Comparison of ENCODE assay signal across 29 mouse cellular contexts in genomic region chr14:57338666-57339065, GRCm38 (mm10). TPM values are rescaled to one million over a fixed set of nuclear protein-coding genes. Genes with fewer than 3 reads are reported as not detected.
DNase-seq lines count a peak whose midpoint lies in the region; ATAC-seq and TF ChIP-seq lines count a peak whose summit lies in the region.
"Had no signal": no experiment of that assay in that cellular context is flagged by ENCODE, and none has a peak within 500 bp of the region (broad histone marks: within the 10 kb centered on the region; RNA-seq: fewer than 3 reads in every experiment).

No protein-coding gene starts in this region.

- peak; percentile 81 for ATAC-seq in stomach, postnatal 0 days (ENCODE audit: low FRiP score, low TSS enrichment)
- ATAC-seq: forebrain, embryonic 16.5 days; hindbrain, postnatal 0 days; intestine, embryonic 15.5 days; liver, embryonic 12.5 days; liver, postnatal 0 days; Patski had no signal

- no peak overlapping the region for H3K9ac ChIP-seq in heart, adult 2 months (ENCODE audit: low read depth, low read length)
- no peak overlapping the region for H3K9ac ChIP-seq in stomach, postnatal 0 days (ENCODE audit: low read length)
- H3K9ac ChIP-seq: embryonic facial prominence, embryonic 13.5 days; heart, embryonic 15.5 days; intestine, embryonic 15.5 days; liver, embryonic 12.5 days; liver, postnatal 0 days had no signal

- intact Hi-C loops in heart, adult 2 months (cut with DNase I): no loop called here

- peaks cover 2% of the 10 kb centered on the region; the same call in 1 of the 2 replicates for H3K4me1 ChIP-seq in heart, adult 2 months (ENCODE audit: control insufficient read depth, insufficient read depth, low read length)
- no peaks in the 10 kb centered on the region for H3K4me1 ChIP-seq in stomach, postnatal 0 days (replicated peaks; ENCODE audit: control insufficient read depth, insufficient read depth)
- H3K4me1 ChIP-seq: embryonic facial prominence, embryonic 13.5 days; intestine, embryonic 15.5 days had no signal

- 70% methylated on average over 6 of the region's 6 CpGs for WGBS in heart, adult 2 months
- 26% methylated on average over 6 of the region's 6 CpGs for WGBS in stomach, postnatal 0 days

- TF ChIP-seq POLR2A in heart, adult 2 months (IDR thresholded peaks at IDR 0.05; ENCODE audit: insufficient read depth, low read depth, low read length): no peak

- H3K27me3 ChIP-seq in heart, adult 2 months (ENCODE audit: control insufficient read depth, insufficient read depth, low read length): no peaks in the 10 kb centered on the region
- no peaks in the 10 kb centered on the region for H3K27me3 ChIP-seq in stomach, postnatal 0 days (ENCODE audit: control insufficient read depth, insufficient read depth, low read length)
- H3K27me3 ChIP-seq: embryonic facial prominence, embryonic 13.5 days; heart, embryonic 15.5 days; intestine, embryonic 15.5 days; liver, embryonic 12.5 days; Patski had no signal

- no peak overlapping the region for H3K4me3 ChIP-seq in heart, adult 2 months
- no peak overlapping the region for H3K4me3 ChIP-seq in stomach, postnatal 0 days (ENCODE audit: low read depth, low read length)
- H3K4me3 ChIP-seq: embryonic facial prominence, embryonic 13.5 days; erythroblast, embryonic 14.5 days; gastrocnemius, adult 2 months; heart, embryonic 10.5 days; heart, embryonic 15.5 days; intestine, embryonic 15.5 days; layer of hippocampus, adult 2 months; liver, embryonic 12.5 days had no signal

- peak; percentile 67 for DNase-seq in heart, adult 11 months
- no peak for DNase-seq in heart, adult 2 months
- DNase-seq in urinary bladder, adult 18-20 months (ENCODE audit: low spot score in 2 of 2): peak; percentile 30 to 56
- DNase-seq in urinary bladder, adult 2 months (ENCODE audit: low spot score): no peak
- peak; percentile 64 for DNase-seq in stomach, postnatal 0 days (ENCODE audit: low spot score)
- no peak for DNase-seq in left cerebral cortex, adult 8-10 months (ENCODE audit: low spot score in 2 of 2)
- DNase-seq in testis, postnatal 10 days (ENCODE audit: low spot score): no peak
- DNase-seq: adrenal gland, postnatal 14 days; cerebellum, adult 11 months; kidney, adult 2 months; kidney, postnatal 36 days; left cerebral cortex, postnatal 4 days; liver, postnatal 0 days; midbrain, embryonic 14.5 days; right cerebral cortex, postnatal 14 days; thymus, adult 2 months; thymus, postnatal 4 days had no signal

- H3K36me3 ChIP-seq in heart, adult 2 months (ENCODE audit: control insufficient read depth, insufficient read depth, low read length): no peaks in the 10 kb centered on the region
- H3K36me3 ChIP-seq in stomach, postnatal 0 days (ENCODE audit: control insufficient read depth, insufficient read depth, low read length): no peaks in the 10 kb centered on the region
- H3K36me3 ChIP-seq: embryonic facial prominence, embryonic 13.5 days; heart, embryonic 10.5 days; heart, embryonic 15.5 days; intestine, embryonic 15.5 days; liver, embryonic 12.5 days had no signal

- H3K27ac ChIP-seq in heart, adult 2 months: no peak overlapping the region
- no peak overlapping the region; the same call in 1 of the 2 replicates for H3K27ac ChIP-seq in stomach, postnatal 0 days (replicated peaks)
- H3K27ac ChIP-seq: embryonic facial prominence, embryonic 13.5 days; gastrocnemius, adult 2 months; heart, embryonic 10.5 days; heart, embryonic 15.5 days; hindbrain, postnatal 0 days; intestine, embryonic 15.5 days; layer of hippocampus, adult 2 months; liver, embryonic 12.5 days had no signal

- no peaks in the 10 kb centered on the region for H3K79me2 ChIP-seq in heart, adult 2 months (replicated peaks; ENCODE audit: control insufficient read depth, insufficient read depth, low read length)

- no peak overlapping the region for H3K4me2 ChIP-seq in stomach, postnatal 0 days (replicated peaks; ENCODE audit: low read depth)
- H3K4me2 ChIP-seq: embryonic facial prominence, embryonic 13.5 days; heart, embryonic 15.5 days; intestine, embryonic 15.5 days; liver, embryonic 12.5 days had no signal

- H3K9me3 ChIP-seq in stomach, postnatal 0 days (ENCODE audit: control insufficient read depth, low read length): no peaks in the 10 kb centered on the region
- H3K9me3 ChIP-seq: embryonic facial prominence, embryonic 13.5 days; G1E; heart, embryonic 10.5 days; heart, embryonic 15.5 days; intestine, embryonic 15.5 days; liver, embryonic 12.5 days had no signal

- no peak for TF ChIP-seq EP300 in heart, adult 2 months (IDR thresholded peaks at IDR 0.05; ENCODE audit: insufficient read depth, low read depth, low read length)
- no peak for TF ChIP-seq EP300 in stomach, postnatal 0 days (optimal IDR thresholded peaks at IDR 0.05)

- TF ChIP-seq CTCF in heart, adult 2 months (IDR thresholded peaks at IDR 0.05): no peak
- TF ChIP-seq CTCF in stomach, postnatal 0 days (IDR thresholded peaks at IDR 0.05; ENCODE audit: low read depth): no peak

RNA-seq across cellular contexts. Expression of gene Cryl1, which starts 59.7 kb away (rescaled TPM):
- 1 to 10 TPM; 5.6 to 6.7 TPM for total RNA-seq in heart, adult 2 months (2021)
- 12.4 and 12.9 TPM in 2 replicates for polyA plus RNA-seq in heart, adult 2 months (2012; rRNA removed)
- 52.6 and 67.9 TPM in 2 replicates for polyA plus RNA-seq in urinary bladder, adult 2 months (2012; rRNA removed)
- 49.8 and 51.3 TPM in 2 replicates for polyA plus RNA-seq in stomach, postnatal 0 days (2015; fragmentation: Nextera tagmentation; extraction: Ambion mirVana)
- total RNA-seq in left cerebral cortex, adult 8-10 months (2022): 10 to 100 TPM; 16.0 to 22.1 (median 20.4) TPM

Comparison
In these comparisons a context has a peak if more than half of its experiments do, and no peak if none do; other contexts are left out.
1. DNase-seq: peak in heart, adult 11 months (single experiment), urinary bladder, adult 18-20 months (2 of 2) and stomach, postnatal 0 days (single experiment); none in heart, adult 2 months (0 of 2), urinary bladder, adult 2 months (single experiment), left cerebral cortex, adult 8-10 months (0 of 2) and testis, postnatal 10 days (single experiment).